Mouse (Mus musculus) embryonic fibroblast, embryonic 13.5 days (primary cell): ENCODE results near the gene Igll1.

ENCODE experiments used
- CTCF ChIP-seq: IDR thresholded peaks from 2 replicates; pipeline ENCODE4 v1.5.1; 2011; ENCODE audit warnings: mild to moderate bottlenecking, control low read depth, low read length, moderate library complexity, borderline replicate concordance; ENCODE audit not compliant: insufficient read depth
- POLR2A ChIP-seq: IDR thresholded peaks from 2 replicates; pipeline ENCODE4 v1.6.1; 2011; ENCODE audit warnings: low read depth, mild to moderate bottlenecking, control low read depth, low read length, moderate library complexity

DNA sequence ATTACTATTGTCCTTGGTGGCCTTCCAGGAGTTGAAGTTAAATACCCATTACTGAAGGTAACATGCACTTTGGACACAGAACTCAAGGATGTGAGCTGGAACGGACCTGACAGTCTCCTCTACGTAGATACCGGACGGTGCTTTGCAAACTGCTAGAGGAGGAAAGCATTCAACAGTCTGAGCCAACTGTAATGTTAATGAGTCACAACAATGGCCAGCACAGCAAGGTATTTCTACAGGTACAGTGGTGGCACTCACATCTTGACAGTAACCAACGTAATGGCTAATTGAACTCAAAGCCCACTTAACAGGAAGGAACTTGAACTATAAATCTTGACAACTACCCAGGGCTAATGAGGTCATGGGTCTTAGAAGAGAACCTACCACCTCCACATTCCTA, 38.3 kb downstream of the Igll1 start:
- TF ChIP-seq CTCF (no peak), POLR2A (no peak)
